Mouse (Mus musculus) hindlimb bud, embryonic 11.5 days (tissue): Measurements from ENCODE around the gene E4f1.
A peak's percentile ranks its signal among the peaks of the same experiment; 100 is the strongest.

ENCODE experiments used
- DNase-seq: peaks from one replicate; pipeline ENCODE4 v3.0.0-alpha.2; 2012; ENCODE audit warnings: low read depth, low spot score; ENCODE audit errors: extremely low spot score

E4f1 gene

GRCm38 (mm10) chr17:24469910-24470602 is at the start of gene E4f1, which contains the start of gene Pgp:
TSS of gene E4f1 (minus strand) at chr17:24470313.
TSS of gene Pgp (plus strand) at chr17:24470392.
- DNase-seq = peak; percentile 88

- DNase-seq = no peak
Measured at GRCm38 (mm10) chr17:24514270-24515257, 44.5 kb upstream of the E4f1 start.

GRCm38 (mm10) chr17:24513609-24514008 is 43.5 kb upstream of the E4f1 start:
- DNase-seq = no peak

- DNase-seq = no peak
Measured at GRCm38 (mm10) chr17:24507806-24508460, 37.8 kb upstream of the E4f1 start.

- DNase-seq = no peak
Measured at GRCm38 (mm10) chr17:24507129-24507664, 37.1 kb upstream of the E4f1 start.

GRCm38 (mm10) chr17:24506332-24507070 is 36.4 kb upstream of the E4f1 start:
- no peak for DNase-seq

- DNase-seq = no peak
Measured at GRCm38 (mm10) chr17:24505286-24505955, 35.3 kb upstream of the E4f1 start.

GRCm38 (mm10) chr17:24504085-24504484 is 34.0 kb upstream of the E4f1 start:
- no peak for DNase-seq

- no peak for DNase-seq
Measured at GRCm38 (mm10) chr17:24502208-24502607, 32.1 kb upstream of the E4f1 start.

- no peak for DNase-seq
Measured at GRCm38 (mm10) chr17:24496026-24496425, 25.9 kb upstream of the E4f1 start.

- no peak for DNase-seq
Measured at GRCm38 (mm10) chr17:24495443-24495842, 25.3 kb upstream of the E4f1 start.

GRCm38 (mm10) chr17:24494627-24495335 is 24.7 kb upstream of the E4f1 start:
- peak; percentile 31 for DNase-seq

- DNase-seq = no peak
Measured at GRCm38 (mm10) chr17:24490399-24490798, 20.3 kb upstream of the E4f1 start.

GRCm38 (mm10) chr17:24489265-24490030 is 19.3 kb upstream of the E4f1 start:
- DNase-seq = no peak

GRCm38 (mm10) chr17:24488662-24489264 is 18.6 kb upstream of the E4f1 start:
- DNase-seq = no peak

- no peak for DNase-seq
Measured at GRCm38 (mm10) chr17:24488186-24488661, 18.1 kb upstream of the E4f1 start, which contains the start of gene Caskin1. TSS of gene Caskin1 (plus strand) at chr17:24488601.

GRCm38 (mm10) chr17:24485090-24485860 is 15.2 kb upstream of the E4f1 start:
- no peak for DNase-seq
